Mouse (Mus musculus): ENCODE data around the gene Hsp90b1. TPM values are rescaled to one million over a fixed set of nuclear protein-coding genes. Genes with fewer than 3 reads are reported as not detected.
A peak's percentile ranks its signal among the peaks of the same experiment; 100 is the strongest.
"Not testable (repeated sequence)": the region's sequence is repeated elsewhere in the genome, so short reads cannot be mapped to it uniquely, and the experiment has no call there.

The Hsp90b1 gene
- polyA plus RNA-seq, 1 experiment from 2014 or later: 279 TPM

DNA sequence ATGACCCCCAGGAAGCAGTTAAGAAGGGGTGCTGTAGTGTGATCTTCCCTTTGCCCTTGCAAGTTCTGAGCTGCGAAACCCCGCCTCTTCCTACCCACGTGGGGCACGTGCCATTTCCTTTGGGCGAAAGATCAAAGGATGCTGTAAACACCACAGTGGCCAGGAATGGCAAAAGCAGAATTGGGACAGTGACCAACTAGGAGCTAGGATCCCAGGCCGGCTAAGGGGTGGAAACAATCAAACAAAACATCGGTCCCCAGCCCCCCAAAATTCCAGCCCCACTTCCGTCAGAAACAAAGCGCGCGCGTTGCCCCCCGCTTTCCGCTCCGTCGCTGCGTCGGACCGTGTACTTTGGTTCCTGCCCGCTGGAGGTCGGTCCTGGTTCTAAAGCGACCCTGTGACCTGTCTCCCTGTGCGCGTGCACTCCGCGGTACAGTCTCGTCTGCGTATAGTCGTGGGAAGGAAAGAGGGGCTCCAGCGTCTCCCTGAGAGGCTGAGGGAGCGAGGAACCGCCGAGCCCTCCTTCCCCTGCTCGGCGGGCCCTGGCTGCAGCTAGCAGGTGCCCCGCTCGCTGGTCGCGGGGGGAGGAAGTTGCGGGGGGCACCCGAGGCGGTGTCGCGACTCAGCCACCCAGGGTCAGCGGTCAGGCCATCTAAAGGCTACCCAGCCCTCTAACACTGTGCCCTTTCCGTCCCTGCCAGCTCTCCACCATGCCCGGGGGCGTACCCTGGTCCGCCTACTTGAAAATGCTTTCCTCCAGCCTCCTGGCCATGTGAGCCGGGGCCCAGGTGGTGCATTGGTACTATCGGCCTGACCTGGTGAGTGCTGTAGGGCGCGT, 19.9 kb downstream of the Hsp90b1 start:
- Histone ChIP-seq H3K9ac (replicated peaks; ENCODE audit: low read depth, low read length) (peak overlapping the region; percentile 93), H3K4me3 (replicated peaks; ENCODE audit: low read length) (peak overlapping the region; percentile 72), H3K4me2 (ENCODE audit: low read length) (peak overlapping the region; percentile 60), H3K27ac (ENCODE audit: low read length) (peak overlapping the region; percentile 81)
- WGBS: under 1% methylated on average over 41 of the region's 53 CpGs
- H3K36me3 ChIP-seq (ENCODE audit: control insufficient read depth, insufficient read depth); H3K27me3 ChIP-seq (replicated peaks; ENCODE audit: control insufficient read depth, insufficient read depth, low read length); H3K9me3 ChIP-seq (ENCODE audit: control insufficient read depth, low read length); H3K4me1 ChIP-seq (replicated peaks; ENCODE audit: control insufficient read depth, insufficient read depth, low read length): not testable (repeated sequence)
- peak; percentile 96 for ATAC-seq

DNA sequence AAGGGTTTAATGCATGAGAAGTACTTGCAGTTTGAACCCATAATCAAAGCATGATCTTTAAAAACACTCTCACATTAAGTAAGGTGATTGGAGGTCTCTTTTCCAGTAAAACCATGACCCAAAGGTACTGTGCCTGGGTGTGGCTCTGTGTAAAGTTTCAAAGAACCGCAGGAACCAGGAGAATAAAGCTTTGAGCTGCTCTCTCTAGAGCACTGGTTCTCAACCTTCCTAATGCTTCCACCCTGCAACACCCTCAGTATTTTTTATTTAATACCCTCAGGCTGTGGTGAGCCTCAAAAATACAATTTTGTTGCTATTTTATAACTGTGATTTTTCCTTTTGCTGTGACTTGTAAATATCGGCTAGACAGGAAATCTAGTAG, 20.5 kb downstream of the Hsp90b1 start:
- 25% methylated on average over 2 of the region's 2 CpGs for WGBS
- Histone ChIP-seq H3K4me3 (replicated peaks; ENCODE audit: low read length) (peak overlapping the region; percentile 72), H3K4me2 (ENCODE audit: low read length) (peak overlapping the region; percentile 60)
- H3K4me1 ChIP-seq (replicated peaks; ENCODE audit: control insufficient read depth, insufficient read depth, low read length); H3K36me3 ChIP-seq (ENCODE audit: control insufficient read depth, insufficient read depth); H3K27ac ChIP-seq (ENCODE audit: low read length); H3K9ac ChIP-seq (replicated peaks; ENCODE audit: low read depth, low read length); H3K9me3 ChIP-seq (ENCODE audit: control insufficient read depth, low read length); H3K27me3 ChIP-seq (replicated peaks; ENCODE audit: control insufficient read depth, insufficient read depth, low read length): not testable (repeated sequence)
- ATAC-seq: peak; percentile 49

DNA sequence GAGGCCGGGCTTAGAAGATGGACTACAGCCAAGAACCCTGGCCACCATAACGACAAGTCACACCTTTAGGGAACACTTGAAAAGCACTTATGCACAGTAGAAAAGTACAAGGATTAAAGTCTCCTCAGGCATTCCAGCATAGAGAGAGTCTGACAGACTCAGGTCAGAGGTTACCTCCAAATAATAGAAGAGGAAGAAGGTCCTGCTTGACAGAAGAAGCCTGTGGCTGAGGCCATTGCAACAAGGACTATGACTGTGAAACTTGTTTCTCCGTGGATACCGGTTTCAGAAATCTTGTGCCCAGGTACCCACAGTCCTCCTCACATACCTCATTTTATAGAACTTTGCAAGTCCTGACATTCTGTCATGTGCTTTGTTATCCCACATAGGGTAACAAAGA, 34.8 kb downstream of the Hsp90b1 start:
- H3K9me3 ChIP-seq (ENCODE audit: control insufficient read depth, low read length); H3K4me2 ChIP-seq (ENCODE audit: low read length); H3K27me3 ChIP-seq (replicated peaks; ENCODE audit: control insufficient read depth, insufficient read depth, low read length); H3K27ac ChIP-seq (ENCODE audit: low read length); H3K4me3 ChIP-seq (replicated peaks; ENCODE audit: low read length); H3K4me1 ChIP-seq (replicated peaks; ENCODE audit: control insufficient read depth, insufficient read depth, low read length); H3K9ac ChIP-seq (replicated peaks; ENCODE audit: low read depth, low read length); ATAC-seq; H3K36me3 ChIP-seq (ENCODE audit: control insufficient read depth, insufficient read depth): not testable (repeated sequence)
- WGBS: 79% methylated on average over 4 of the region's 4 CpGs

Small RNA genes lying within 50 kb of the gene (microRNA-seq; reads per million reads assigned to microRNA genes)
- gene Gm25745: 1.7 reads per million

Other genes starting within 250 kb of the Hsp90b1 start
- 19.5 and 24.8 TPM in 2 replicates for gene Syn3, start 206.6 kb downstream of the Hsp90b1 start, polyA plus RNA-seq (2015; fragmentation: Nextera tagmentation; extraction: Ambion mirVana)
- 1.1 and 1.6 TPM in 2 replicates for gene Ttc41, start 302 bp upstream of the Hsp90b1 start, polyA plus RNA-seq (2015; fragmentation: Nextera tagmentation; extraction: Ambion mirVana)
- gene Gm49358, start 58.5 kb upstream of the Hsp90b1 start, polyA plus RNA-seq (2015; fragmentation: Nextera tagmentation; extraction: Ambion mirVana): not detected in 2 replicates
- 7.8 and 8.1 TPM in 2 replicates for gene Nt5dc3, start 73.5 kb upstream of the Hsp90b1 start, polyA plus RNA-seq (2015; fragmentation: Nextera tagmentation; extraction: Ambion mirVana)

Data from forebrain, embryonic 16.5 days (tissue).